Mouse (Mus musculus): ENCODE data around the gene Klf16. TPM values are rescaled to one million over a fixed set of nuclear protein-coding genes. Genes with fewer than 3 reads are reported as not detected.
"Not testable (repeated sequence)": the region's sequence is repeated elsewhere in the genome, so short reads cannot be mapped to it uniquely, and the experiment has no call there.

The Klf16 gene
- total RNA-seq, 2 experiments from 2014 or later: 57.3 to 57.6 TPM

GRCm38 (mm10) chr10:80606737-80607350, 29.7 kb upstream of the Klf16 start:
- DNase-seq (ENCODE audit: extremely low spot score in 1 of 2, low spot score in 1 of 2): no peak

- DNase-seq (ENCODE audit: extremely low spot score in 1 of 2, low spot score in 1 of 2): no peak
Measured at GRCm38 (mm10) chr10:80606306-80606705, 29.2 kb upstream of the Klf16 start.

GRCm38 (mm10) chr10:80605721-80606120, 28.6 kb upstream of the Klf16 start, which contains the start of gene Gm49322:
Gene Gm49322 (plus strand): TSS chr10:80606021.
- not testable (repeated sequence) for DNase-seq (ENCODE audit: extremely low spot score in 1 of 2, low spot score in 1 of 2)

GRCm38 (mm10) chr10:80604988-80605387, 27.9 kb upstream of the Klf16 start:
- DNase-seq (ENCODE audit: extremely low spot score in 1 of 2, low spot score in 1 of 2): no peak

- DNase-seq (ENCODE audit: extremely low spot score in 1 of 2, low spot score in 1 of 2): no peak
Measured at GRCm38 (mm10) chr10:80604001-80604509, 26.9 kb upstream of the Klf16 start.

- DNase-seq (ENCODE audit: extremely low spot score in 1 of 2, low spot score in 1 of 2): no peak
Measured at GRCm38 (mm10) chr10:80603364-80603763, 26.2 kb upstream of the Klf16 start.

GRCm38 (mm10) chr10:80602698-80603325, 25.7 kb upstream of the Klf16 start, which contains the start of the genes Scamp4 and Adat3:
Gene Scamp4 (plus strand): TSS chr10:80602872.
Gene Adat3 (plus strand): TSS chr10:80602880.
- peak; percentile 85 to 96 for DNase-seq (ENCODE audit: extremely low spot score in 1 of 2, low spot score in 1 of 2)

- DNase-seq (ENCODE audit: extremely low spot score in 1 of 2, low spot score in 1 of 2): no peak
Measured at GRCm38 (mm10) chr10:80596318-80596717, 19.2 kb upstream of the Klf16 start.

GRCm38 (mm10) chr10:80589879-80590854, 13.0 kb upstream of the Klf16 start, which contains the start of gene Abhd17a:
Gene Abhd17a (minus strand): TSS chr10:80590341.
- DNase-seq (ENCODE audit: extremely low spot score in 1 of 2, low spot score in 1 of 2): peak; percentile 76 to 88

GRCm38 (mm10) chr10:80589127-80589878, 12.2 kb upstream of the Klf16 start:
- no peak for DNase-seq (ENCODE audit: extremely low spot score in 1 of 2, low spot score in 1 of 2)

GRCm38 (mm10) chr10:80587305-80587657, 10.2 kb upstream of the Klf16 start:
- no peak for DNase-seq (ENCODE audit: extremely low spot score in 1 of 2, low spot score in 1 of 2)

- no peak for DNase-seq (ENCODE audit: extremely low spot score in 1 of 2, low spot score in 1 of 2)
Measured at GRCm38 (mm10) chr10:80586407-80587304, 9.5 kb upstream of the Klf16 start.

- no peak for DNase-seq (ENCODE audit: extremely low spot score in 1 of 2, low spot score in 1 of 2)
Measured at GRCm38 (mm10) chr10:80585581-80585980, 8.5 kb upstream of the Klf16 start.

- no peak for DNase-seq (ENCODE audit: extremely low spot score in 1 of 2, low spot score in 1 of 2)
Measured at GRCm38 (mm10) chr10:80584642-80585552, 7.8 kb upstream of the Klf16 start.

GRCm38 (mm10) chr10:80584045-80584488, 6.9 kb upstream of the Klf16 start:
- no peak for DNase-seq (ENCODE audit: extremely low spot score in 1 of 2, low spot score in 1 of 2)

GRCm38 (mm10) chr10:80583047-80583446, 5.9 kb upstream of the Klf16 start:
- DNase-seq (ENCODE audit: extremely low spot score in 1 of 2, low spot score in 1 of 2): no peak

GRCm38 (mm10) chr10:80578911-80579310, 1.8 kb upstream of the Klf16 start:
- peak in 1 of 2 experiments; percentile 18 for DNase-seq (ENCODE audit: extremely low spot score in 1 of 2, low spot score in 1 of 2)
